Mouse (Mus musculus) thymus, adult 2 months (tissue): ENCODE results near the gene Aig1. TPM values are rescaled to one million over a fixed set of nuclear protein-coding genes. Genes with fewer than 3 reads are reported as not detected.
A peak's percentile ranks its signal among the peaks of the same experiment; 100 is the strongest.

Source experiments
- DNase-seq: peaks from one replicate; pipeline ENCODE4 v3.0.0; 2021
- H3K27ac ChIP-seq: fragments of 200-500 bp; 2 replicates; pipeline ENCODE4 v1.5.1; 2012; ENCODE audit warnings: low read length, control low read depth; ENCODE audit not compliant: control insufficient read depth, insufficient read depth
- H3K27me3 ChIP-seq: fragments of 200-500 bp; 2 replicates; pipeline ENCODE4 v1.6.1; 2012; ENCODE audit warnings: mild to moderate bottlenecking, low read length, moderate library complexity, mixed read lengths; ENCODE audit not compliant: control insufficient read depth, insufficient read depth
- H3K36me3 ChIP-seq: fragments of 200-500 bp; 2 replicates; pipeline ENCODE4 v1.6.1; 2012; ENCODE audit warnings: mild to moderate bottlenecking, low read length, moderate library complexity; ENCODE audit not compliant: control insufficient read depth, insufficient read depth
- H3K4me1 ChIP-seq: fragments of 200-500 bp; replicated peaks from 2 replicates; pipeline ENCODE4 v1.6.1; 2012; ENCODE audit warnings: low read length; ENCODE audit not compliant: control insufficient read depth, insufficient read depth
- H3K4me3 ChIP-seq: fragments of 200-500 bp; 2 replicates; pipeline ENCODE4 v1.5.1; 2012; ENCODE audit warnings: mild to moderate bottlenecking, low read length, control low read depth, moderate library complexity; ENCODE audit not compliant: control insufficient read depth, insufficient read depth
- CTCF ChIP-seq: fragments of 200-500 bp; IDR thresholded peaks from 2 replicates; pipeline ENCODE4 v1.5.1; 2012; ENCODE audit warnings: mild to moderate bottlenecking, control low read depth, low read length, moderate library complexity, borderline replicate concordance; ENCODE audit not compliant: control insufficient read depth, poor library complexity, insufficient read depth; ENCODE audit errors: extremely low read depth
- POLR2A ChIP-seq: fragments of 200-500 bp; IDR thresholded peaks from 2 replicates; pipeline ENCODE4 v1.6.1; 2012; ENCODE audit warnings: mild to moderate bottlenecking, low read length, control low read depth, moderate library complexity; ENCODE audit not compliant: control insufficient read depth, poor library complexity, insufficient read depth; ENCODE audit errors: extremely low read depth
- WGBS: fragments of 180-500 bp; shearing (Covaris S2); methylation state at CpG from one replicate; pipeline ENCODE4 v1.1.7; 2018; 5-methylcytosine and 5-hydroxymethylcytosine counted together
- polyA plus RNA-seq: library from polyadenylated mRNA; depleted of rRNA; stranded (reverse); fragments of >200 nt; gene quantifications from 2 replicates; pipeline ENCODE4 v1.2.3, GENCODE M21; 2012; rRNA removed

The Aig1 gene
- polyA plus RNA-seq, 1 experiment, result 26.5 TPM

DNA sequence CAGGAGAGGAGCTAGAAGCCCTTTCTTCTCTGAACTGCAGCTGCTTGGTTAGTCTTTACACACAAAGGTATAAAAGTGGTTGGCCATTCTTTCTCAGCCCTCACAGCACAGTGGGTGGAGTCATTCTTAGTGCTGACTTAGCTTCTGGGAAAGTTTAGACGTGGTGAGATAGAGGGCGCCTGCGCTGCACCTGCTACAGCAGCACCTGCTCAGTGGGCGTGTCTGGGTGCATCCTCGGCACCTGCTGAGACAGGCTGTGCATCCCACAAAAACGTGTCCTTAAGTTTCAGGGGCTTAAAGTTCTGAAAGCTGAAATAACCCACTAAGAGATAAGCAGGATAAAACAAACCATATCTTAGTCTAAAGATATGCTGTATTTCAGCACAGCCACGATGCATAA is 227.0 kb downstream of the Aig1 start:
- 20% methylated on average over 7 of the region's 7 CpGs for WGBS
- H3K27me3 ChIP-seq, result no peaks in the 10 kb centered on the region
- no peaks in the 10 kb centered on the region for H3K4me1 ChIP-seq
- H3K36me3 ChIP-seq, result no peaks in the 10 kb centered on the region
- no peak overlapping the region for H3K4me3 ChIP-seq
- no peak overlapping the region for H3K27ac ChIP-seq
- TF ChIP-seq CTCF, result no peak
- no peak for TF ChIP-seq POLR2A
- peak; percentile 29 for DNase-seq

DNA sequence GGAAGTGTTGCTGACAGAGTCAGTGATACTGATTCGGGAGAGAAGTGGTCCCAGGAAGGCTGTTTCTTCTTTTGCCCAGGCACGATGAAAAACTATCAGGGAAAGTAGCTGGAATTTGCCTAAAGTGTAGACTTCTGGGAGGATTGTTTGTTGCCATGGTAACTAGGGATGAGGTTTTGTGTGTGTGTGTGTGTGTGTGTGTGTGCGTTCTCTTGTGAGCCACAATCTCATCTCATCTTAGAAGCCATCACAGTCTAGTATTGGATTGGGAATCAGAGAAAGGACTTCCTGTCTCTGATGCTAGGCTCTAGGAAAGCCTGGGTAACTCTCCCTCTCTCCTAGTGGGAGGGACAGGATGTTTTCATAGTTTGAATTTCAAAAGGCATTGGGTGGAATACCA is 237.0 kb downstream of the Aig1 start:
- no peak for TF ChIP-seq CTCF
- no peak for TF ChIP-seq POLR2A

GRCm38 (mm10) chr10:13623735-13624134 is 245.0 kb downstream of the Aig1 start:
- no peaks in the 10 kb centered on the region for H3K27me3 ChIP-seq
- TF ChIP-seq POLR2A (no peak), CTCF (no peak)
- DNase-seq, result no peak
- H3K27ac ChIP-seq, result no peak overlapping the region
- H3K36me3 ChIP-seq, result no peaks in the 10 kb centered on the region
- H3K4me3 ChIP-seq, result no peak overlapping the region
- 96% methylated on average over 5 of the region's 5 CpGs for WGBS
- no peaks in the 10 kb centered on the region for H3K4me1 ChIP-seq

More for the DNA sequence above, 237.0 kb downstream of the Aig1 start:
- Histone ChIP-seq H3K27me3 (no peaks in the 10 kb centered on the region), H3K27ac (no peak overlapping the region), H3K4me1 (no peaks in the 10 kb centered on the region), H3K36me3 (no peaks in the 10 kb centered on the region), H3K4me3 (no peak overlapping the region)
- DNase-seq, result no peak
- 92% methylated on average over 3 of the region's 3 CpGs for WGBS

DNA sequence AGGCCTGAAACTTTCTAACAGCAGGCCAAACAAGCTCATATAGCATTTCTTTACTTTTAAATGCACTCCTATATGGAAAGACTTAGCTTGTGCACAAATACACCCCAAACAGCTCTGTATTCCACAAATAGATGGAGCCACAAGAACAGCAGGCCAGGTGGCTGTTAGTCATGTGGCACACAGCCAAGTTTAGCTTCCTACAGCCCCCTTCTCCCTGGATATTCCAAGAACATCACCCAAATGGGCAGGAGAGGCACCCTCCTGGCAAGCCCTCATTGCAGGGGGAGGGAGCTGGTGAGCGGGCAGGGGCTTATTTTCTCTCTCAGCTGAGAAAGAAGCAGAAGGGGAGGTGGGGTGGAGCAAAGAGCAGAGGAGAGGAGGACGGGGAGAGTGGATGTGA is 267.9 kb downstream of the Aig1 start:
- DNase-seq, result no peak
- Histone ChIP-seq H3K4me1 (no peaks in the 10 kb centered on the region; the same call in 1 of the 2 replicates), H3K27ac (no peak overlapping the region), H3K4me3 (no peak overlapping the region), H3K27me3 (no peaks in the 10 kb centered on the region), H3K36me3 (no peaks in the 10 kb centered on the region)
- WGBS, result 79% methylated on average over 2 of the region's 2 CpGs
- TF ChIP-seq CTCF (no peak), POLR2A (no peak)

- WGBS, result 92% methylated on average over 8 of the region's 8 CpGs
- Histone ChIP-seq H3K4me1 (no peaks in the 10 kb centered on the region; the same call in 1 of the 2 replicates), H3K27ac (no peak overlapping the region), H3K27me3 (no peaks in the 10 kb centered on the region), H3K36me3 (no peaks in the 10 kb centered on the region), H3K4me3 (no peak overlapping the region)
- TF ChIP-seq CTCF (no peak), POLR2A (no peak)
- DNase-seq, result no peak
These were observed 271.3 kb downstream of the Aig1 start for GRCm38 (mm10) chr10:13597491-13597890.

Other genes with a start within 250 kb of the Aig1 start
- 26.4 and 32.0 TPM in 2 replicates for gene Hivep2, start 97.1 kb upstream of the Aig1 start, polyA plus RNA-seq